Comparison of ENCODE assay signal across 9 mouse cellular contexts in the genomic region with DNA sequence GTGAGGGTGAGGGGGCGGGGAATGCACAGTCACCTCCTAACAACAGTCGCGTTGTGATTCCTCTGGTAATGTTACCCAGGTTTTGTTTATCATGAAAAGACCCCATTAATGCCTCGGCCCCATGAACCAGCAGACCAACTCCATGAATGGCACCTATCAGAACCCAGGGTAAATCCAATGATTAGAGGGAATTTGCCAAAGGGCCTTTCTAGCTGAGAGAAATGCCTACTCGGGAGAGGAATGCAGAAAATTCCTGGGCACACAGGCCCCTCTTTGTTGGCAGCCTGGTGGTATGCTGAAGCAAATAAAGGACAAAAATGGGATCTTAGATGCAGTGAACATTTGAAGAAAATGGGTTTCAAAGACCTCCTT. TPM values are rescaled to one million over a fixed set of nuclear protein-coding genes. Genes with fewer than 3 reads are reported as not detected.
DNase-seq lines count a peak whose midpoint lies in the region; ATAC-seq and TF ChIP-seq lines count a peak whose summit lies in the region.
"Had no signal": no experiment of that assay in that cellular context is flagged by ENCODE, and none has a peak within 500 bp of the region (broad histone marks: within the 10 kb centered on the region; RNA-seq: fewer than 3 reads in every experiment).

No protein-coding gene starts in this region.

- no peak overlapping the region for H3K4me2 ChIP-seq in kidney, postnatal 0 days (ENCODE audit: low read length)
- H3K4me2 ChIP-seq in embryonic facial prominence, embryonic 14.5 days (ENCODE audit: low read depth, low read length) = no peak overlapping the region
- no peak overlapping the region for H3K4me2 ChIP-seq in intestine, embryonic 14.5 days (ENCODE audit: low read length)
- H3K4me2 ChIP-seq in neural tube, embryonic 12.5 days (replicated peaks) = peak overlapping the region; percentile 39; the same call in 1 of the 2 replicates

- no peak for TF ChIP-seq CTCF in kidney, postnatal 0 days (IDR thresholded peaks at IDR 0.05; ENCODE audit: low read depth)

- H3K27me3 ChIP-seq in kidney, postnatal 0 days (ENCODE audit: insufficient read depth, low read length) = no peaks in the 10 kb centered on the region
- no peaks in the 10 kb centered on the region for H3K27me3 ChIP-seq in embryonic facial prominence, embryonic 14.5 days (replicated peaks; ENCODE audit: control insufficient read depth, insufficient read depth, low read length)
- no peaks in the 10 kb centered on the region for H3K27me3 ChIP-seq in intestine, embryonic 14.5 days (replicated peaks; ENCODE audit: control insufficient read depth, insufficient read depth, low read length)
- H3K27me3 ChIP-seq in neural tube, embryonic 12.5 days (replicated peaks) = no peaks in the 10 kb centered on the region

- ATAC-seq in kidney, postnatal 0 days (replicated peaks; ENCODE audit: low FRiP score, low read depth) = no peak
- peak; percentile 55 for ATAC-seq in embryonic facial prominence, embryonic 14.5 days (ENCODE audit: low read depth)
- peak; percentile 28; the same call in 1 of the 2 replicates for ATAC-seq in intestine, embryonic 14.5 days (replicated peaks; ENCODE audit: low FRiP score, low TSS enrichment, low read depth)
- peak; percentile 59 for ATAC-seq in neural tube, embryonic 12.5 days (ENCODE audit: low FRiP score, low read depth)

- no peak for DNase-seq in kidney, postnatal 0 days (ENCODE audit: low spot score)
- no peak for DNase-seq in kidney, adult 11 months
- DNase-seq in embryonic facial prominence, embryonic 14.5 days (ENCODE audit: low spot score) = peak; percentile 74
- DNase-seq in intestine, embryonic 14.5 days (ENCODE audit: low spot score) = peak; percentile 58
- DNase-seq in B cell, adult 2 months = no peak
- DNase-seq in thymus, adult 18-20 months = no peak
- no peak for DNase-seq in left cerebral cortex, adult 11 months (ENCODE audit: low spot score)
- DNase-seq: adrenal gland, postnatal 36 days had no signal

- H3K4me1 ChIP-seq in kidney, postnatal 0 days (replicated peaks; ENCODE audit: insufficient read depth, low read length) = peaks cover 35% of the 10 kb centered on the region
- H3K4me1 ChIP-seq in embryonic facial prominence, embryonic 14.5 days (ENCODE audit: control insufficient read depth, insufficient read depth, low read length) = peaks cover 39% of the 10 kb centered on the region
- peaks cover 61% of the 10 kb centered on the region for H3K4me1 ChIP-seq in intestine, embryonic 14.5 days (replicated peaks; ENCODE audit: control insufficient read depth, insufficient read depth, low read length)
- H3K4me1 ChIP-seq in neural tube, embryonic 12.5 days = peaks cover 55% of the 10 kb centered on the region

- H3K4me3 ChIP-seq in kidney, postnatal 0 days (replicated peaks; ENCODE audit: low read depth, low read length) = no peak overlapping the region
- no peak overlapping the region for H3K4me3 ChIP-seq in embryonic facial prominence, embryonic 14.5 days (ENCODE audit: low read depth, low read length)
- H3K4me3 ChIP-seq in intestine, embryonic 14.5 days (ENCODE audit: low read depth, low read length) = no peak overlapping the region
- no peak overlapping the region for H3K4me3 ChIP-seq in neural tube, embryonic 12.5 days

- peak overlapping the region; percentile 78 for H3K27ac ChIP-seq in kidney, postnatal 0 days
- H3K27ac ChIP-seq in embryonic facial prominence, embryonic 14.5 days (replicated peaks; ENCODE audit: low read depth, low read length) = peak overlapping the region; percentile 80
- peak overlapping the region; percentile 83 for H3K27ac ChIP-seq in intestine, embryonic 14.5 days (ENCODE audit: low read depth)
- H3K27ac ChIP-seq in neural tube, embryonic 12.5 days = peak overlapping the region; percentile 63

- H3K9me3 ChIP-seq in kidney, postnatal 0 days (replicated peaks; ENCODE audit: low read length) = no peaks in the 10 kb centered on the region
- H3K9me3 ChIP-seq in embryonic facial prominence, embryonic 14.5 days (ENCODE audit: control insufficient read depth, low read length) = no peaks in the 10 kb centered on the region
- no peaks in the 10 kb centered on the region for H3K9me3 ChIP-seq in intestine, embryonic 14.5 days (ENCODE audit: control insufficient read depth, low read length)
- no peaks in the 10 kb centered on the region for H3K9me3 ChIP-seq in neural tube, embryonic 12.5 days

- no peak overlapping the region for H3K9ac ChIP-seq in kidney, postnatal 0 days (ENCODE audit: low read depth, low read length)
- H3K9ac ChIP-seq in embryonic facial prominence, embryonic 14.5 days (ENCODE audit: low read depth, low read length) = no peak overlapping the region
- no peak overlapping the region for H3K9ac ChIP-seq in intestine, embryonic 14.5 days (ENCODE audit: low read length)
- no peak overlapping the region for H3K9ac ChIP-seq in neural tube, embryonic 12.5 days

- H3K36me3 ChIP-seq in kidney, postnatal 0 days (ENCODE audit: insufficient read depth, low read length) = no peaks in the 10 kb centered on the region
- 0 out of 2 replicates have a peak, but pooled peaks cover 16% of the 10 kb centered on the region for H3K36me3 ChIP-seq in embryonic facial prominence, embryonic 14.5 days (ENCODE audit: control insufficient read depth, insufficient read depth, low read length)
- peaks cover 43% of the 10 kb centered on the region for H3K36me3 ChIP-seq in intestine, embryonic 14.5 days (ENCODE audit: control insufficient read depth, insufficient read depth, low read length)
- H3K36me3 ChIP-seq in neural tube, embryonic 12.5 days = no peaks in the 10 kb centered on the region

- WGBS in kidney, postnatal 0 days = 33% methylated on average over 5 of the region's 5 CpGs
- WGBS in embryonic facial prominence, embryonic 14.5 days = 28% methylated on average over 5 of the region's 5 CpGs
- 30% methylated on average over 5 of the region's 5 CpGs for WGBS in intestine, embryonic 14.5 days
- 10% methylated on average over 4 of the region's 5 CpGs for WGBS in neural tube, embryonic 12.5 days

RNA-seq across cellular contexts. Expression of gene Hmga2, which starts 59.2 kb away (rescaled TPM):
- 7.8 and 8.1 TPM in 2 replicates for polyA plus RNA-seq in kidney, postnatal 0 days (2015; fragmentation: Nextera tagmentation; extraction: Ambion mirVana)
- polyA plus RNA-seq in embryonic facial prominence, embryonic 14.5 days (2014; fragmentation: Nextera tagmentation; extraction: Ambion mirVana) = 11.1 and 18.0 TPM in 2 replicates
- 61.0 and 68.0 TPM in 2 replicates for polyA plus RNA-seq in intestine, embryonic 14.5 days (2014; fragmentation: Nextera tagmentation; extraction: Ambion mirVana)
- polyA plus RNA-seq in neural tube, embryonic 12.5 days (2016; fragmentation: Nextera tagmentation; extraction: Ambion mirVana) = 24.7 and 29.9 TPM in 2 replicates

Comparison
In these comparisons a context has a peak if more than half of its experiments do, and no peak if none do; other contexts are left out.
1. DNase-seq: peak in embryonic facial prominence, embryonic 14.5 days (single experiment) and intestine, embryonic 14.5 days (single experiment); none in kidney, postnatal 0 days (single experiment), kidney, adult 11 months (single experiment), B cell, adult 2 months (0 of 2), thymus, adult 18-20 months (0 of 2) and left cerebral cortex, adult 11 months (single experiment).
2. Peak in every context shown above with its lines, with median percentiles within 50 percentile points of each other: H3K27ac ChIP-seq.